Mouse (Mus musculus) kidney, postnatal 25 days (tissue): Measurements from ENCODE around the gene Grrp1.
A peak's percentile ranks its signal among the peaks of the same experiment; 100 is the strongest.
"Not testable (repeated sequence)": the region's sequence is repeated elsewhere in the genome, so short reads cannot be mapped to it uniquely, and the experiment has no call there.

Experiments
- DNase-seq, 2 experiments: peaks; one replicate each; pipeline ENCODE4 v3.0.0; 2021; ENCODE audit warnings: mixed read lengths in 2 of 2

Grrp1 gene

DNA sequence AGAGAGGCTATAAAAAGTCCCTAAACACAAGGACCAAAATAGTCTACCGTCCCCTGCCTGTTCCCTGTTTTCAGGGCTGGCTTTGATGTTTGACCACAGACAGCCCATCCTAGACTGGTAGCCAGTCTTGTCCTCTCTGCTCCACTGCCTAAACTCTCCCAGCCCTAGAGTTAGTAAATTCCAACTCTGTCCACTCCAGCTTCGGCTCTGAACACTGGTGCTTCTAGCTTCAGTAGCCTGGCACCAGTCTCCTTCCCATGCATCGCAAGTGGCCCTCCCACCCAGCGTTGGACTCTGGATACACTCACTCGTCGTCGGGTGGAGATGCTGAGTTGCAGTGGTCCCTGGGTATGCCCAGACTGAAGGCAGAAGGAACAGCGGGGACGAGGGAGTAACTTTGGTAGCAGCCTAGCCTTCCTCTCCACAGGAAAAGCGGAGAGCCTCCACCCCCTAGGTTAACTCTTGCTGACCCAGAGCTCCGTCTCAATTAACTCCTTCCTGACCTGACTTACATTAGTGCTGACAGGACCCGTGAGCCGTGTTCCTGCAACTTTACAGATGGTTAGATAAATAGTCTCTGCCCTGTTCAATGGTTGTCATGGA, at the start of gene Grrp1:
Gene Grrp1 (minus strand): TSS at position 385 of the 603 bp plus-strand sequence.
- DNase-seq, result peak; percentile 49 to 72

DNA sequence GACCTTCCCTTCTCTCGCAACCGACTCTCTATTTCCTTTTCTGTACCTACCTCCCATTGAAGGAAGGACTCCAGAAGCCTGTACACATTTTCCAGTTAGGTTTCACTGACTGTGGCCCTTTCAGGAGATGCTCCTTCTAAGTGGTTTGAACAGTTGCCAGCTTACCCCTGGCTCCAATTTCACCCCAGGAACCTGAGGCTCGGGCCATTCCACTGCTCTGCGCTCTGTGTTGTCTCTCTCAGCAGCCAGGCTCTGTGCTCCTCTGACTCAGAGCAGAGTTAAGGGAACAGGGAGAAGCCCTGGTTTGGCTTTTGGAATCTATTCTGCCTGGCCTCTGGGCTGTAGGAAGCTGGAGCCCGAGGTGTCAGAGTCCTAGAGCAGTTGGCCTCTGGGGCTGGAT, 48.2 kb upstream of the Grrp1 start:
- DNase-seq, result no peak

DNA sequence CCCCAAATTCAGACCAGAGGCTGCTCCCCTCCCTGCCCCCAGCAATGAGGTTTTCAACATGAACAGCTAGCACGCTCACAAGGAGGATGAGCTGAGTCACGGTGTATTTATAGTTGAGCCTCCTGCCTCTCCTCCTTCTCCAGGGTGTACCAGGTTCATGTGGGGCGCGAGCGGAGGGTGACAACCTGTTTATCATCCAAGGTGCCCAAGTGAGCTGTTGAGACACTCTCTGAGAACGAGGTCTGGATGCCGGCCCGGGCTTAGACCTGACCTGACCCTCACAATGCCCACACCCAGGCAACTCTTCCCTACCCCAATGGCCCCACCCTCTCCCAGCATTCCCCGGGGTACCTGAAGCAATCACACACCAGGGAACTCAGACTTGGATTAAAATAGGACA, 46.4 kb upstream of the Grrp1 start:
- DNase-seq, result no peak

DNA sequence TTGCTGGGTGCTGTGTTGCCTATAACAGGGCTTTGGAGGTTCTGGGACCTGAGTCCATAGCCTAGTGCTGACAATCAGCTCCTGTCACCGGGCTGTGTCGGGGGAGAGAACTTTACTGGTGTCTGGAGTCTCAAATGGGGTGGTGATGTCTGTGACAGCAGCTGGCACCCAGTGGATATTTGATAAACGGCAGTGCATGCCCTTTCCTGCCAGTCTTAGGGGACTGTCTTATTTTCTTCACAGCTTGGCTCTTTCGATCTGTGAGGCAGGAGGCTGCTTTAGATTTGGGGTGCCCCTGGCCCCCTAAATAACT, 45.5 kb upstream of the Grrp1 start:
- DNase-seq, result no peak

DNA sequence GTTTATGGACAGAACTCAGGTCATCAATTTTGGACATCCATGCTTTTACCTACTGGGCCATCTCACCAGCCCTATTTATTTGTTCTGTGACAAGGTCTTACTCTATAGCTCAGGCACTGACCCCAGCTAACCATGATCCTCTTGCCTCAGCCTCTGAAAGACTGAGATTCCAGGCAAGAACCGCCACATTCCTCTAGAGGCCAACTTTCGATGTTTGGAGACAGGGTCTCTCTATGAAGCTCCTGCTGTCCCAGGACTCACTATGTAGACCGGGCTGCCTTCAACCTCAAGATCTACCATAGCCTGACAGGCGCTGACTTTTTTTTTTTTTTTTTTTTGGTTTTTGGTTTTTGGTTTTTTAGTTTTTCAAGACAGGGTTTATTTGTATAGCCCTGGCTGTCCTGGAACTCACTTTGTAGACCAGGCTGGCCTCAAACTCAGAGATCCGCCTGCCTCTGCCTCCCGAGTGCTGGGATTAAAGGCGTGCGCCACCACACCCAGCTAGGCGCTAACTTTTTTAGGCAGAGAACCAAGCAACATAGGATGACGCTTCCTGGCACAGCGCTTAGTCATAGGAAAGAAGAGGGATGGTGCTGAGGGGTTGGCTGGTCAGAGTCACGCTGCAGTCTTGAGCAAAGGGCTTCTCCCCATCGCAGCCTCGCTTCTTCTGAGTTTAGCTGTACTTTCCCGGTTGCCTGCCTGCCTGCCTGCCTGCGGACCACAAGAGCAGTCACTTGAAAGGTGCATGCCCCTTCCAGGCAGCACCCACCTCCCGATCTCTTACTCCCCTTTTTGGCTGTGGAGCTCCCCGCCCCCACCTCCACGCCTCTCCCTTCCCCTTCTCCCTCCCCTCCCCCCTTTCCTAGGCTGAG, 45.0 kb upstream of the Grrp1 start:
- DNase-seq, result peak in 1 of 2 experiments; percentile 13

DNA sequence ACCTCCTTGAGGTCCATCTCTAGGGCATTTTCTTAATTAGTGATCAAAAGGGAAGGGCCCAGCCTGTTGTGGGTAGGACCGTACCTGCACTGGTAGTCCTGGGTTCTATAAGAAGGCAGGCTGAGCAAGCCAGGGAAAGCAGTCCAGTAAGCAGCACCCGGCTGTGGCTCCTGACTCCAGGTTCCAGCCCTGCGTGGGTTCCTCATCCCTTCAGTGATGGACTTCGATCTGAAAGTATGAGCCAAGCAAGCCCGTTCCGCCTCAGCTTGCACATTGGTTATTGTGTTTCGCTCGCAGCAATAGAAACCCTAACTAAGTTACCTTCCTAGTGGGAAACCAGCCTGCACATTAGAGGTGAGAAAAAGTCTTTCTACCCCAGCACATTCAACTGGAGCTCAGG, 43.5 kb upstream of the Grrp1 start:
- peak; percentile 27 to 50 for DNase-seq

DNA sequence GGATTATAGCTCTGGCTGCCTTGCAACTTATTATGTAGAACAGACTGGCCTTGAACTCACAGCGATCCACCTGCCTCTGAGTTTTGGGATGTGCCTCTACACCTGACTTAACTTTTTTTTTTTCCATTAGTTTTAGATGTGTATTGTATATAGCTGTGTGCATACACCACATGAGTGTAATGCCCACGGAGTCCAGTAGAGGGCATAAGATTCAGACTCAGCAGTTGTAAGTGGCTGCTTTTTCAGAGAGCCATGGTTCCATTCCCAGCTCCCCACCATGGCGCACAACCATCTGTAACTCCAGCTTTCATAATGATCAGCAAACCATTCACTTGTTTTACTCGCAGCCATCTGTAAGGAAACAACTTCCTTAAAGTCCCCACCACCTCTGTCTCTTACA, 42.6 kb upstream of the Grrp1 start:
- peak in 1 of 2 experiments; percentile 15 for DNase-seq

DNA sequence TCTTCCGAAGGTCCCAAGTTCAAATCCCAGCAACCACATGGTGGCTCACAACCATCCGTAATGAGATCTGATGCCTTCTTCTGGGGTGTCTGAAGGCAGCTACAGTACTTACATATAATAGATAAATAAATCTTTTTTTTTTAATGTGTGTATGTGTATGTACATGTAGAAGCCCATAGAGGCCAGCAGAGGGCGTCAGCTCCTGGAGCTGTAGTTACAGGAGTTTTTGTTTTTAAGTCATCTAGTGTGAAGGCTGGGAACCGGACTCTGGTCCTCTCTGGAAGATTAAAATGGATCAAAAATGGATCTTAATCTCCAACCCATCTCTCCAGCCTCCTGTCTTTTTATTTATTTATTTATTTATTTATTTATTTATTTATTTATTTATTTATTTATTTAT, 42.2 kb upstream of the Grrp1 start:
- peak in 1 of 2 experiments; percentile 15 for DNase-seq

DNA sequence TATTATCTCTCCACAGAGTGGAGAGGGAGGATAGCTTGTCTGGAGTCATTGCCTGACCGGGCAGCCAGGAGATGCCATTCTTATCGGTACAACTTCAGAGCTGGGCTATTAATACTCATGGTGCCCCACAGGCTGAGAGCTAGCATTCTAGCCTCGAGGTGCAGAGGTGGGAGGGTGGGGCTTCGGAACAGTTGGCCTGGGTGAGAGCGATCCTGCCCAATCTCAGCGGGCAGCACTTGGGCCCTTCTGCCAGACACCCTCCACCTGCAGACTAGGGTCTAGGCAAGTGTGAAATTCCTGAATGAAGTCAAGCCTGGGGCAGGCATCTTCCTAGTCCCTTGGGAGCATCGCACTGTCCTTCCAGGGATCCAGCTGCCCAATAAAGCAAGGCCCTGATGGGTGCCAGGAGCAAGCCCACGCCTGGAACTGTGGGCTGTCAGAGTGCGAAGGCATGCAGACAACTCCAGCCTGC, 39.8 kb upstream of the Grrp1 start:
- no peak for DNase-seq

DNA sequence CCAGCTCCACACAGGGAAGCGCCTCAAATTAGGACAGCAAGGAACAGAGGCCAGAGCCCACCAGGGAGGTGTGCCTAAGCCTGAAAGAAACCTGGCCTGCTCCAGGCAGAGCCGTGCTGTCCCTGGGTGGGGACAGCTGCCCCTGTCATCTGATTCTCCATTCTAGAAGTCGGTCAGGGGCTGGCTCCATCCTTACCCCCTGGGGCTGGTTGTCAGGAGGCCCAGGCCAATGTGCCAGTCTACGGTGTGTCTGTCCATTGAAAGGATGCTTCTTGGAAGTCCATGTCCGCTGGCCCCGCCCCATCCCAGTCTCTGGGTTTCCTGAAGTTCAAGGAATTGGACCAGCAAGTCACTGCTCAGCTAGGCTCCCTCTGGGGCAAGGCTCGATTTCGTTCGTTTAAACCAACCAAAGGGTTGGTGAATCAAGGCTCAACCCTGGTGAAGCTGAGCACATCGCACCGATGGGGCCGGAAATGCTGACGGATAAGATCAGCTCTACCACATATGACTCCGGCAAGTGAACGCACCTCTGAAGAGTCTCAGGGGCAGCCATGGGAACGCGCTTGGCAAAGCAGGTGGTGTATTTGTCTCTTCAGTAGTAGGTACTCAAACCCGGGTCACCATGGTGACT, 39.3 kb upstream of the Grrp1 start:
- no peak for DNase-seq

DNA sequence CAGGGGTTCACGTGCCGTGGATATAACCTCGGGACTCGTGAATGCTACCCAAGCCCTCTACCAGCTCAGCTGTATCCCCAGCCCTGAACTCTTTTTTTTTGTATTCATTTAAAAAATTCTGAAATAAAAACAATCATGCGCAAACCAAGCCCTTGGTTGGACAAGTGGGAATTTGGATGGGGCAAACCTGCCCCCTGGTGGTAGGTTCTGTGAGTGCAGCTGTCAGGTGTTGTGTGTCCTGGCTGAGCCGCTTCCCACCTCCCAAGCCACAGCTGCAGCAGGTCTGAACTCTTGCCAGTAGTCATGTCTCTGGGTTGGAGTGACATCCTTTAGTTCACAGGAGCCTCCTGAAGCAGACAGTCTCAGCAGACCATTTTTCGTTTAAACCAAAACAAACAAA, 38.2 kb upstream of the Grrp1 start:
- peak; percentile 71 to 83 for DNase-seq

DNA sequence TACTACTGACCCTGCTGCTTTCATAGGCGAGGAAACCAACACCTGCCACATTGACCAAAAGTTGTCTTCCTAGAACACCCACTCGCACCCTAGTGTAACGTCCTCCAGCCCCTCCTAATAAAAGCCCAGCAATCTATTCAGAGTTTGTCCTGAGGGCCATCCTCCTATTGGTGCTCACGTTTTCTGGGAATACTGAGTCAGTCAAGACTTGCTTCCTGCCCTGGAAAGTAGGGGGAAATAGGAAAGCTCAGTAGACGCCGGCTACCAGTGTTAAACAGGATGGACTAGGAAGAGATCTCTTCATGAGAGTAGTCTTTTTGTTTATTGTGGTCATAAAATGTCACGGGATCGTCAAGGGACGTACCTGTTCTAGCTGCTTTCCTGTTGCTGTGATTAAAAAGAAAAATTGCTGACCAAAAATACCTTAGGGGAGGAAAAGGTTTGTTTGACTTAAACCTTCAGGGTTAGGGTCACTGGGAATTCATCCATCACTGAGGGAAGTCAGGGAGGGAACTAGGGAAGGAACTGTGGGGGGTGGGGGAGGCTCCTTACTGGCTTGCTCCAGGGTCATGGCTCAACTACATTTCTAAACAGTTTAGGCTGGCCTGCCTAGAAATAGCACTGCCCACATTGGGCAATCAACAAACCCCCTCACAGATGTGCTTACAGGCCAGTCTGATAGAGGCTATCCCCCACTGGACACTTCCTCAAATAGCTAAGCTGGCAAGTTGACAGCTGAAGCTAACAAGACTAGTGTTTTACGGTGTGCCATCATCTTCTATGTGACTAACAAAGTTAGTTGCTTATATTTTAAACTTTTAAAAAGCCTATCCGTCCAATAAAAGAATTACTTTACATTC, 34.7 kb upstream of the Grrp1 start:
- peak in 1 of 2 experiments; percentile 28 for DNase-seq

DNA sequence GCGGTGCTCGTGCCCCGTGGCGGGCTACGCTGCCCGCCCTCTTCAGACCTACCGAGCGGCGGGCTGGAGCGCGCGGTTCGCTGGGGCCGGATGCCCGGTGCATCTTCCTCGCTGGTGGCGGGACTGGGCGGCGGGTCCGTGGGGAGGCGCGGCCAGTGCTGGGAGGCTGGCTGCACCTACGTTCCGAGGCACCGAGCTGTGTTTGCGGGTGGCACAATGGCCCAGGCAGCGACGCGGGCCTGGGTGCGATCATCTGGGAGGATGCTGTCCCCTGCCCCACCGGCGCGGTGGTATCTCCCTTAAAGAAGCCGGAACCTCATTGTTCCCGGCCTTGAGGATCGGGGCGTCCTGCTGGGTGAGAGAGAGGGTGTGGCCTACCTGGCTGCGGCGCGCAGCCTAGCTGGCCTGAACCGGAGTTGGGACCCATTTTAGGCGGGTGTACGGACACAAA, 33.7 kb upstream of the Grrp1 start, which contains the start of gene Pdik1l:
Gene Pdik1l (minus strand): TSS at position 321 of the 451 bp plus-strand sequence.
- DNase-seq, result peak; percentile 78 to 91

DNA sequence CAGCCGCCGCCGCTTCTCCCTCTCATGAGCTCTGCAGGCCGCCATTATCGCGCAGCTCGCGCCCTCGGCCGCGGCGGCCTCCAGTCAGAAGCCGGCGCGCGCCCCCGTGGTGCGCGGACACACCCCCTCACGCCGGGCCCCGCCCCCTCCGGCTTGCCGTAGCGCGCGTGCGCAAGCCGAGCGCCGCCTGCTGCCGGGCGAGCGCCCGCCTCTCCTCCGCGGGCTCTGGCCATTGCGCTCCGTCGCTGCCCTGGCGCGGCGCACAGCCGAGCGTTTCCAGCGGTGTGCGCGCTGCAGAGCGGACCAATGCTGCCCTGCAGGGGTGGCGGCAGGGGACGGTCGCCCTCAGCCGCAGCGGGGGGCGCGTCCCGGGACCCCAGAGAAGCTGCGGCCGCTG, 33.3 kb upstream of the Grrp1 start:
- DNase-seq, result peak; percentile 92 to 96

DNA sequence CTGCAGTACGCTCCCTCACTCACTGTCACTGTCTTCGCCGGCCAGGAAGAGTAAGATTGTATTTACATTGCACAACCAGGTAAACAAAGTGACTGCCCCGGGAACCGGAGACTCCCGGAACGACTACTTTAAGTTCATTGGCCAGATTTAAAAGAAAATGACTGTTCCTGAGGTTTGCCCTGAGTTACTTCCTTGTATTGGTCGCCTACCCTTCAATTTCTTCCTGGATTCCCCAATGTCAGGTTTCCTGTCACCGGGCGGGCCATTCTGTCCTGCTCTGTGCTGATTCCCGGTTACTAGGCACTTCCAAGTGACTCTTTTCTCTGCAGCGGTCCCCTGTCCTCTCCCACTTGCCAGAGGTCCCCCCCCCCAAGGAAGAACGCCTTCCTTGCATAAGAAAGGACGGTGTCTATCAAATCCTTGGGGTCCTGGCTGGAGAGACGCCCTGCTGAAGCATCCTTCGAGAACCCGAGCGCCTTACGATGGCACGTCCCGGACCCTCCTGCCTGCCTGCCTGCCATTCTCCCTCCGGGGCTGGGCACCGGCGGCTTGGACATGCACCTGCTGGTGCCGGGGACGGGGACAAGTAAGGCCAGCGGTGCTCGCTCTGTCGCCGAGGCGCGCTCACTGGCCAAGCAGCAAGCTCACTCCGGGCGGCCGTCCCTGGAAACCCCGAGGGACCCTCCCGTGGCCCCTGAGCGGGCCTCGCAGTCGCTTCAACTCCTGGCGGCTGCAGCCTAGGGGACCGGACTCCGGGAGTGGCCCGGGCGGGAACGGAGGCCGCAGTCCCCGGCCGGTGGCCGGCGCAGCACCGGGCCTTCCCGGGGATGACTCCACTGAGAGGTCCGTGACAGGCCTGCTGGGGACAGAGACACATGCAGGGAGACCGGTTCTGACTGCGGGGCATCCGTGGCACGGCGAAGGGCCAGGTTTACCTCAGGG, 32.6 kb upstream of the Grrp1 start:
- peak; percentile 24 to 64 for DNase-seq

DNA sequence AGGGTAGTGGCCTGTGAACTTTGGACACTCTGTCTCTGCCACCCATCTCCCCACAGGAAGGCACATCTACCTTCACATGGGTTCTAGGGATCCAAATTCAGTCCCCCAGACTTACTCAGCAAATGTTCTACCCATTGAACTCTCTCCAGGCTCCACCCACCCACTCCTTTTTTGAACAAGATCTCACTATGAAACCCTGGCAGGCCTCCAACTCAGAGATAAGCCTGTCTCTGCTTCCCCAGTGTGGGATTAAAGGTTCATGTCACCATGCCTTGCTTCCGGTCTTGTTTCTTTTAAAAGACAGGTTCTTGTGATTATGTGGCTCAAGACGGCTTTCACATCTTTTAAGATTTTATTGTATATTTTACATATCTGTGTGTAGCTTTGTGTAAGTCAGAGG, 31.0 kb upstream of the Grrp1 start:
- DNase-seq, result no peak

DNA sequence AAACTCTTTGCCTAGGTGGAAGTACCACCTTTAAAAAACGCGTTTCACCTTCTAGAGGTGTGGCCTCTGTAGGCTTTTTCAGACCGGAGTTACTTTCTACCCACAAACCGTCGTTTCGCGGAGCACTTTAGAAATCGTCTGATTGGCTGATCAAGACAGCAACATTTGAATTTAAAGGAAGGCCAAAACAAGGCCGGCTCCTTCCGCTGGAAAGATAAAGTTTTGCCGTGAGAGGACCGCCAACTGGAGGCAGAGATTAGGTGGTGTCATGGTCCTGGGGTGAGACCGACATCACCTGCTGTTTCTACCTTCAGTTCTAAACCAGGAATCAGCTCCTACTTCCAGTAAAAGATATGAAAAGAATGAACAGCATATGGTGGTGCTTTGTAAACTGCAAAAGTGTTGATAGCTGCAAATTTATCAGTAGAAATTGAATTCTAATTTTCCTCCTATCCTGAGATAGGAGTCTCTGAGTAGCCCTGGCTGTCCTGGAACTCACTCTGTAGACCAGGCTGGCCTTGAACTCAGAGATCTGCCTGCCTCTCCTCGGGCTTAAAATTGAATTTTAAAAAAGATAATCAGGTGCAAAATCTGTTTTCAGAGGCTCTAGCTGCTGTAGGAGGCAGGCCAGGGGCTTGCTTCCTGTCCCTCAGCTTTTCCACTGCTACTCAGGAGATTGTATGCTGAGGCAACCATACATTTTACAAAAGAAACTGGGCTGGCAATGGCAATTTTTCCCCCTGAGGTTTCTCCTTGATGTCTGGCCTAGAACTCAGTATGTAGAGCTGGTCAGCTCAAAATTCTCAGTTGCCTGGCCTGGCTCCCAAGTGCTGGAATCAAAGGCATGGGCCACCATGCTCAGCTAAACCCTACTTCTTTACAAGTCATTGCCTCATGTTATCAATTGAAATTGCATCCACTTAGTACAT, 19.8 kb upstream of the Grrp1 start:
- no peak for DNase-seq

DNA sequence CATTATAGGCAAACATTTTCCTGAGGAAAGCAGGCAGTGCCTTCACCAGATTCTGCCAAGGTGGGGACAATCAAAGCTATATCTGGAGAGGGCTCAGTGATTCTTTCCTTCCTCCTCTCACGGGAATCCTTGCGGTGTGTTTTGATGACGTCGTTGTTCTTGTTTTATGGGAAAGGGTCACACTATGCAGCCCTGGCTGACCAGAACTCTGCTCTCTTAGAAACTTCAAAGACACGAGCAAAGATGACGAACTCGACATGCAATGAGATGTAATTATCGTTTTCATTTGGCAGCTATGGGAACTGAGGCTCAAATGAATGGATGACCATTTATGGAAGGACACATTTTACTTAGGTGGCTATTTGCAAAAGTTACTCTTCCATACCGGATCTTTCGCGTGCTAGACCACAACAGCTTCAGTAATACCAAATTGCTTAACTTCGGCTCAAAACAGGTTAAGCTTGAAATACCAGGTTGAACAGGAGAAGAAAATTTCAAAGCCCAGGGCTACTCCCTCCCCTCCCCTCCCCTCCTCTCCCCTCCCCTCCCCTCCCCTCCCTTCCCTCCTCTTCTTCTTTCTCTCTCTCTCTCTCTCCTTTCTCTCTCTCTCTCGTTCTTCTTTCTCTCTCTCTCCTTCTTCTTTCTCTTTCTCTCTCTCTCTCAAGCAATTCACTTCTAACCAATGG, 19.0 kb upstream of the Grrp1 start:
- no peak for DNase-seq

DNA sequence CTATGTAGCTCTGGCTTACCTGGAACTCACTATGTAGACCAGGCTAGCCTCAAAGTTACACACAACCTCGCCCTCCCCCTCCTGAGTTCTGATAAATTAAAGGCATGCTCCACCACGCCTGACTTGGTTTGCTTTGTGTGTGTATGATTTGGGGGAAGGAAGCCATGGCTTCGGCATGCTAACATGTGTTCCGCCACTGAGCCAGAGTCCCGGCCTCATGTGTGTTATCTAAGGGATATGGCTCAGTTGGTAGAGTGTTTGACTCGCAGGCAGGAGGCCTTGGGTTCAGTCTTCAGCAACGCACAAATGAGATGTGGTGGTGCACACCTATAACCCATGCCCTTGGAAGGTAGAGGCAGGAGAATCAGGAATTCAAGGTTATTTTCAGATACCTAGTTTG, 18.1 kb upstream of the Grrp1 start:
- no peak for DNase-seq

DNA sequence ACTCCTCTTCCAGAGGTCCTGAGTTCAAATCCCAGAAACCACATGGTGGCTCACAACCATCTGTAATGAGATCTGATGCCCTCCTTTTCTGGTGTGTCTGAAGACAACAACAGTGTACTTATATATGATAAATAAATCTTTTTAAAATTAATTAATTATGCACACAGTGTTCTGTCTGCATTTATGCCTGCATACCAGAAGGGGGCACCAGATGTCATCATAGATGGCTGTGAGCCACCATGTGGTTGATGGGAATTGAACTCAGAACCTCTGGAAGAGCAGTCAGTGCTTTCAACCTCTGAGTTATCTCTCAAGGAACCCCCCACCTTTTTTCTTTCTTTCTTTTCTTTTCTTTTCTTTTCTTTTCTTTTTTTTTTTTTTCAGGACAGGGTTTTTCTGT, 15.7 kb upstream of the Grrp1 start:
- DNase-seq, result not testable (repeated sequence)
